Mouse (Mus musculus) embryo, embryonic 10.5 days (tissue): ENCODE data around the gene Lce1e.
A peak's percentile ranks its signal among the peaks of the same experiment; 100 is the strongest.
"Not testable (repeated sequence)": the region's sequence is repeated elsewhere in the genome, so short reads cannot be mapped to it uniquely, and the experiment has no call there.

ENCODE experiments used
- DNase-seq: peaks from one replicate; pipeline ENCODE4 v3.0.0-alpha.2; 2015; ENCODE audit warnings: low spot score

Lce1e gene

GRCm38 (mm10) chr3:92708974-92709373 is at the start of gene Lce1e:
TSS of gene Lce1e (minus strand) at chr3:92709074.
- no peak for DNase-seq

GRCm38 (mm10) chr3:92753197-92753596 is 44.3 kb upstream of the Lce1e start:
- peak; percentile 4 for DNase-seq

GRCm38 (mm10) chr3:92752238-92752637 is 43.4 kb upstream of the Lce1e start, which contains the start of gene Lce1g:
TSS of gene Lce1g (minus strand) at chr3:92752338.
- no peak for DNase-seq

GRCm38 (mm10) chr3:92738996-92739395 is 30.1 kb upstream of the Lce1e start, which contains the start of gene Gm38119:
TSS of gene Gm38119 (minus strand) at chr3:92739096.
- no peak for DNase-seq

- DNase-seq, result no peak
Observed at GRCm38 (mm10) chr3:92722631-92723030, 13.8 kb upstream of the Lce1e start.

- no peak for DNase-seq
Observed at GRCm38 (mm10) chr3:92720250-92720649, 11.4 kb upstream of the Lce1e start, which contains the start of gene Lce1f. TSS of gene Lce1f (minus strand) at chr3:92720350.

GRCm38 (mm10) chr3:92715122-92715521 is 6.2 kb upstream of the Lce1e start:
- peak; percentile 3 for DNase-seq

- no peak for DNase-seq
Observed at GRCm38 (mm10) chr3:92694613-92695012, 14.3 kb downstream of the Lce1e start.

GRCm38 (mm10) chr3:92691688-92692087 is 17.2 kb downstream of the Lce1e start:
- no peak for DNase-seq

GRCm38 (mm10) chr3:92689154-92689553 is 19.7 kb downstream of the Lce1e start:
- not testable (repeated sequence) for DNase-seq

- no peak for DNase-seq
Observed at GRCm38 (mm10) chr3:92687110-92687509, 21.8 kb downstream of the Lce1e start, which contains the start of gene Lce1d. TSS of gene Lce1d (minus strand) at chr3:92687210.

- no peak for DNase-seq
Observed at GRCm38 (mm10) chr3:92678947-92679346, 29.9 kb downstream of the Lce1e start, which contains the start of gene Lce1c. TSS of gene Lce1c (plus strand) at chr3:92679247.

- DNase-seq, result no peak
Observed at GRCm38 (mm10) chr3:92670215-92670614, 38.7 kb downstream of the Lce1e start, which contains the start of gene Lce1a2. TSS of gene Lce1a2 (minus strand) at chr3:92670315.
